Mouse (Mus musculus) neural tube, embryonic 14.5 days (tissue): Measurements from ENCODE around the gene Gng10. TPM values are rescaled to one million over a fixed set of nuclear protein-coding genes. Genes with fewer than 3 reads are reported as not detected.

Experiments used
- ATAC-seq: fragments of 200-750 bp; cut with Nextera tagmentation; 2 replicates; pipeline ENCODE4 v1.8.0; 2017; ENCODE audit warnings: low read depth, mild to moderate bottlenecking, moderate TSS enrichment, moderate library complexity
- H3K27ac ChIP-seq: fragments of 300-500 bp; sonication (generic); 2 replicates; pipeline ENCODE4 v1.5.1; 2014; ENCODE audit warnings: low read depth, mild to moderate bottlenecking, control low read depth, low read length, moderate library complexity, mixed read lengths
- H3K27me3 ChIP-seq: fragments of 300-500 bp; sonication (generic); 2 replicates; pipeline ENCODE4 v1.6.1; 2014; ENCODE audit warnings: low read length; ENCODE audit not compliant: control insufficient read depth, insufficient read depth
- H3K36me3 ChIP-seq: fragments of 300-500 bp; sonication (generic); 2 replicates; pipeline ENCODE4 v1.6.1; 2014; ENCODE audit warnings: low read length, mixed read lengths; ENCODE audit not compliant: control insufficient read depth, insufficient read depth
- H3K4me1 ChIP-seq: fragments of 300-500 bp; sonication (generic); 2 replicates; pipeline ENCODE4 v1.6.1; 2014; ENCODE audit warnings: low read length; ENCODE audit not compliant: control insufficient read depth, insufficient read depth
- H3K4me2 ChIP-seq: fragments of 300-500 bp; sonication (generic); 2 replicates; pipeline ENCODE4 v1.6.1; 2014; ENCODE audit warnings: mild to moderate bottlenecking, low read depth, low read length, control low read depth
- H3K4me3 ChIP-seq: fragments of 300-500 bp; sonication (generic); 2 replicates; pipeline ENCODE4 v1.5.1; 2014; ENCODE audit warnings: low read depth, low read length, control low read depth, mixed read lengths
- H3K9ac ChIP-seq: fragments of 300-500 bp; sonication (generic); replicated peaks from 2 replicates; pipeline ENCODE4 v1.6.1; 2014; ENCODE audit warnings: low read depth, mild to moderate bottlenecking, control low read depth, low read length, mixed read lengths
- H3K9me3 ChIP-seq: fragments of 300-500 bp; sonication (generic); 2 replicates; pipeline ENCODE4 v1.6.1; 2016; ENCODE audit warnings: low read length; ENCODE audit not compliant: control insufficient read depth
- WGBS: fragments of 180-500 bp; shearing (Covaris S2); extraction: QIAGEN DNeasy Blood & Tissue Kit; methylation state at CpG from one replicate; pipeline ENCODE4 v1.1.7; 2014; 5-methylcytosine and 5-hydroxymethylcytosine counted together
- polyA plus RNA-seq: library from polyadenylated mRNA; unstranded; fragments of >200 nt; fragmentation: Nextera tagmentation; extraction: Ambion mirVana; gene quantifications from 2 replicates; pipeline ENCODE4 v1.2.1, GENCODE M21; 2014

Gng10 gene
- polyA plus RNA-seq, 1 experiment from 2014 or later, result 226 TPM

DNA sequence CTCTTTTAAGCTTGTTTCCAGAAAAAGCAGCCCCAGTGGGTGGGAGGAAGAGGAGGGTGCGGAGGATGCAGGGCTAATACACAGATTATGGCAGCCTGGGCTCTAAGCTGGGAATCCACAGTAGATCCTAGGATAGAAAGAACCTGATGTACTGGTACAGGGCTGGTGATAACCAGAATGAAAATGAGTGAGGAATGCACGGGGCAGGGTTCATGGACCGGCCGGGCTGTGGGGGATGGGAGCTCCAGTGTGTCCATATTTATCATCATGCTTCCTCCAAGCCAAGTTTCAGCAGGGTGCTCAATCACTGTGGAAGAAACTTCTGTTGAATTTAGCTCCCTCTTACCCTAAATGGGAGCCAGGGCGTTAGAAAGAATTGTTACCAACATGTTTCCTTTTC is 37.8 kb upstream of the Gng10 start:
- Histone ChIP-seq H3K4me1 (no peaks in the 10 kb centered on the region), H3K4me2 (no peak overlapping the region), H3K36me3 (no peaks in the 10 kb centered on the region), H3K27ac (no peak overlapping the region), H3K9me3 (no peaks in the 10 kb centered on the region), H3K27me3 (no peaks in the 10 kb centered on the region), H3K4me3 (no peak overlapping the region), H3K9ac (no peak overlapping the region)
- ATAC-seq, result no peak
- 63% methylated on average over 5 of the region's 5 CpGs for WGBS

DNA sequence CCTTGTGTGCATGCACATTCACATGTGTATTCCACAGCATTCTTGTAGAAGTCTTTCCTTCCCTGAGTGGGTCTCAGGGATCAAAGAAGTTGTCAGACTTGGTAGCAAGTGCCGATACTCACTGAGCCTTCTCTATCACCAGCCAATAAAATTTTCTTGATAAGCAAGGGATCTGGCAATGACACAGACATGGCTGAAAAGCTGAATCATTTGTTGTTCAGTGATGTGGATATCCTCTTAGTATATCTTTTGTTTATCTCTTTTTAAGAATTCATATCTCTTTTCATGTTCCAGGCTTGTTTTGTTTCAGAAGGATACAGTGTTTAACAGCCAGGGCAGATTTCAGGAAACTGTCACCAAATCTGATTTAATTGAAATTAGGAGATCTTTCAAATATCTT is 36.2 kb upstream of the Gng10 start:
- Histone ChIP-seq H3K36me3 (no peaks in the 10 kb centered on the region), H3K9ac (no peak overlapping the region), H3K27ac (no peak overlapping the region), H3K4me1 (peaks cover 4% of the 10 kb centered on the region; the same call in 1 of the 2 replicates), H3K9me3 (no peaks in the 10 kb centered on the region), H3K27me3 (no peaks in the 10 kb centered on the region), H3K4me2 (no peak overlapping the region), H3K4me3 (no peak overlapping the region)
- 91% methylated on average over 1 of the region's 1 CpGs for WGBS
- no peak for ATAC-seq

DNA sequence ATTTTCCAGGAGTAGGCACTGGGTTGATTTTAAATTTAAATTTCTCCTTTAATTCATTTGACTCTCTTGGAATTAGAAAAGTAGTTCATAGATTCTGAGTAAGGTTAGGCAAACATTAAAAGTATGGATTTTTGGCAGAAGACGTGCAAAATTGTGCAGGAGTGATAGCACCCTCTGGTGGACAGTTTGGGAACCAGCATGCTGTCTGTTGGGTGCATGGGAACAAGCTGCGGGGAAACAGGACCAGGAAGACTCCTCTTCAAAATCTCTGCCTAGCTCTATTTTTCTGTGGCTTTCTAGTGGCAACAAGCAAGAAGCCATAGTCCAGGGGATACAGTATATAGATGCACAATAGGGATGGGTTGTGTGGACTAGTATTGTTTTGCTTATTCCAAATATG is 35.2 kb upstream of the Gng10 start:
- Histone ChIP-seq H3K4me1 (peaks cover 14% of the 10 kb centered on the region), H3K9ac (no peak overlapping the region), H3K9me3 (no peaks in the 10 kb centered on the region), H3K4me2 (no peak overlapping the region), H3K36me3 (no peaks in the 10 kb centered on the region), H3K27me3 (no peaks in the 10 kb centered on the region), H3K27ac (no peak overlapping the region), H3K4me3 (no peak overlapping the region)
- 23% methylated on average over 2 of the region's 2 CpGs for WGBS
- no peak for ATAC-seq

DNA sequence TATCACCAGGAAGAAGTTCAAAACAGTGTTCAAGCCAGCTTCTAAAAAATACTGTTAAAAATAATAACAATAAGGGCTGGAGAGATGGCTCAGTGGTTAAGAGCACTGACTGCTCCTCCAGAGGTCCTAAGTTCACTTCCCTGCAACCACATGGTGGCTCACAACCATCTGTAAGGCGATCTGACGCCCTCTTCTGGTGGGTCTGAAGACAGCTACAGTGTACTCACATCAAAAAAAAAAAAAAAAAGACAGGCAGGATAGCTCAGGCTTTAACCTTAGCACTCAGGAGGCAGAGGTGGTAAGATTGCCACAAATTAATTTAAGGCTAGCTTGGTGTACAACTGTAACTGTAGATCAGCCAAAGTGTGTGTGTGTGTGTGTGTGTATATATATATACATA is 34.3 kb upstream of the Gng10 start:
- H3K27ac ChIP-seq, result no peak overlapping the region
- 6% methylated on average over 2 of the region's 2 CpGs for WGBS
- no peak overlapping the region for H3K4me3 ChIP-seq
- H3K9ac ChIP-seq, result no peak overlapping the region
- H3K36me3 ChIP-seq, result no peaks in the 10 kb centered on the region
- H3K9me3 ChIP-seq, result no peaks in the 10 kb centered on the region
- ATAC-seq, result no peak
- no peaks in the 10 kb centered on the region for H3K27me3 ChIP-seq
- peaks cover 14% of the 10 kb centered on the region for H3K4me1 ChIP-seq
- no peak overlapping the region for H3K4me2 ChIP-seq

DNA sequence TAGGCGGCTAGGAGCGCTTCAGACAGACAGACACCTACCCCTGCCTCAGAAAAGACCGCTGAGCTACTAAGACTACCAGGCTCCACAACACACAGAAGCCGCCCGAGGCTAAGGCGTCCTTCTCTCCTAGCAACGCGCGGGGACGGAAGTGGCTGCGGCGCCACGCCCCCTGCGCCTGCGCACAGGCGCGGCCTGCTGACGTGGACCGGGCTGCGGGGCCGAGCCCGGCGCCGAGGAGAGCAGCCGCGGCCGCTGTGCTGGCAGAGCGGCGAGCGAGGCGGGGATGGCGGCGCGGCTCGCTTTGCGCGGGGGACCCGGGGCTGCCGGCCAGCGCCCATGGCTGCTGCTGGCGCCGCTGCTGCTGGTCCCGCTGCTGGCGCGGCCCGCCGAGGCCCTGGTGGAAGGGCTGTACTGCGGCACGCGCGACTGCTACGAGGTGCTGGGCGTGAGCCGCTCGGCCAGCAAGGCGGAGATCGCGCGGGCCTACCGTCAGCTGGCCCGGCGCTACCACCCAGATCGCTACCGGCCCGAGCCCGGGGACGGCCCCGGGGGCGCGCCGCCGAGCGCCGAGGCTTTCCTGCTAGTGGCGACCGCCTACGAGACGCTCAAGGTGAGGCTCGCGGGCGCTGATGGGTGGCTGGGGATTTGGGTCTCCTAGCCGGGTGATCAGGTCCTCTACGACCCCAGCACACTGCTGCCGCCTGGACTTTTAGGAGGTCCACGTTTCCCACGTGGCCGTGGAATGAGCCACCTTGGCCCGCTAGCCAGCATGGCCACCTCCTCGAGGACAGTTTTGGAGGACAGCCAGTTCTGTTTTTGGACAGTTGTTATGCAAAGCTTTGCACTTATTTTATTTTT is 31.7 kb upstream of the Gng10 start, which contains the start of gene Gm20503:
Gene Gm20503 (plus strand): TSS at position 263 of the 858 bp plus-strand sequence.
- under 1% methylated on average over 54 of the region's 89 CpGs for WGBS

DNA sequence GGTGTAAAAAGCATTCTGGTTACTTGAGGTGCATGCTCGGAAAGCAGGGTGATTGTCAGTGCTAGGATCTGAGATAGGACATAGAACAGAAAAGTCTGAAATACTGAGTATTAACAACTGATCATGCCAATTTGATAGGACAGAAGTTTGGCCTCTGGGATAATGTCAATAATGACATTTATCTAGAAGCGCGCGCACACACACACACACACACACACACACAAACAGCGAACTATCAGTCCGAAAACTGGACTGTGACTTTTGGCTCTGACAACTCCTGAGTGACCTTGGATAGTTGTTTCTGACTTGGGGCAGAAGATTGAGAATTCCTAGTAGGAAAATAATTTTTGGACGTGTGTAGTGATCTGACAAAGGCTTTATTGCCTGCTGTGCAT is 31.1 kb upstream of the Gng10 start:
- Histone ChIP-seq H3K4me2 (peak overlapping the region; percentile 87), H3K9me3 (no peaks in the 10 kb centered on the region), H3K4me3 (peak overlapping the region; percentile 89), H3K27ac (no peak overlapping the region; the same call in 1 of the 2 replicates), H3K9ac (peak overlapping the region; percentile 93), H3K27me3 (no peaks in the 10 kb centered on the region), H3K4me1 (peaks cover 14% of the 10 kb centered on the region), H3K36me3 (no peaks in the 10 kb centered on the region)
- 33% methylated on average over 7 of the region's 7 CpGs for WGBS
- no peak for ATAC-seq

More for the DNA sequence above, 31.7 kb upstream of the Gng10 start, which contains the start of gene Gm20503:
- H3K27me3 ChIP-seq, result no peaks in the 10 kb centered on the region
- peak within 1 kb of the TSS; percentile 89 for H3K27ac ChIP-seq
- H3K4me1 ChIP-seq, result peaks cover 14% of the 10 kb centered on the region
- no peaks in the 10 kb centered on the region for H3K36me3 ChIP-seq
- ATAC-seq, result peak; percentile 99
- H3K4me3 ChIP-seq, result peak within 1 kb of the TSS; percentile 89
- peak within 1 kb of the TSS; percentile 87 for H3K4me2 ChIP-seq
- H3K9ac ChIP-seq, result peak within 1 kb of the TSS; percentile 93
- no peaks in the 10 kb centered on the region for H3K9me3 ChIP-seq

DNA sequence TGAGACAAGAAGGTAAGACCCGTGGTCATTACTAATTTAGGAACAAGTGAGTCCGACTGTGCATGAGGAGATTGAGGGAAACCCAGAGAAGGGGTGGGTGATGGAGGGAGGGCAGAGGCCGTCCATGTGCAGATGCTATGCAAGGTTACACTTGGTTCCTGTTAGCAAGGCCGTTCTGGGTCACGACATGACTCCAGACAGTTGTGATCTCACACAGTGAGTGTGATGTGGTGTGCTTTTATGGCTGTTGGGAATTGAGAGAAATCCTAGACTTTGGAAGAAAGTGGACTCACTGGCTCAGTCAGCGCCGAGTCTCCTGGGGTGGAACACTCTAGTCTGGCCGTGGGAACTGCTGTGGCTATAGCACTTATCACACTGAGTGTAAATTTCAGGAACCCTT is 28.7 kb upstream of the Gng10 start:
- 72% methylated on average over 8 of the region's 8 CpGs for WGBS
- Histone ChIP-seq H3K27ac (no peak overlapping the region), H3K4me1 (peaks cover 14% of the 10 kb centered on the region), H3K36me3 (no peaks in the 10 kb centered on the region), H3K9me3 (no peaks in the 10 kb centered on the region), H3K4me3 (no peak overlapping the region), H3K4me2 (no peak overlapping the region), H3K27me3 (no peaks in the 10 kb centered on the region), H3K9ac (no peak overlapping the region)
- ATAC-seq, result no peak

DNA sequence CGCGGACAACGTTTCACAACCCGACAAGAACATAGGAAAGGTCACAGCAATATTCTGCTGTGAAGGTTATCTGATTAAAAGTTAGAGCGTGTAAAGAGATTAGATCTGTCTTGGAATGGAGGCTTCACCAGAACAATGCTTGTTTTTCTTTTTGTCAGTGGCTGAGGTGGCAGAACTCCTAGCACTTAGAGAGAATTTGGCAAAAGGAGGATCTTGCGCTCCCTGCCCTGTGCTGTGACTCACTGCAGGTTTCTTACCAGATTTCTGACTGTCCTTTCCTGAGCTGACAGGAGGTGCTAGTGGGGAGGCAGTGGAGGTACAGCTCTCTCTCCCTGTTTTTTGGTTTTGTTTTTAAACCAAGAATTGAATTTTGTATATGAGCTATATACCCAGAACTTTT is 27.9 kb upstream of the Gng10 start:
- no peak for ATAC-seq
- Histone ChIP-seq H3K27me3 (no peaks in the 10 kb centered on the region), H3K4me1 (peaks cover 14% of the 10 kb centered on the region), H3K9me3 (no peaks in the 10 kb centered on the region), H3K4me2 (no peak overlapping the region), H3K27ac (no peak overlapping the region), H3K9ac (no peak overlapping the region), H3K36me3 (no peaks in the 10 kb centered on the region), H3K4me3 (no peak overlapping the region)
- WGBS, result 87% methylated on average over 6 of the region's 6 CpGs

DNA sequence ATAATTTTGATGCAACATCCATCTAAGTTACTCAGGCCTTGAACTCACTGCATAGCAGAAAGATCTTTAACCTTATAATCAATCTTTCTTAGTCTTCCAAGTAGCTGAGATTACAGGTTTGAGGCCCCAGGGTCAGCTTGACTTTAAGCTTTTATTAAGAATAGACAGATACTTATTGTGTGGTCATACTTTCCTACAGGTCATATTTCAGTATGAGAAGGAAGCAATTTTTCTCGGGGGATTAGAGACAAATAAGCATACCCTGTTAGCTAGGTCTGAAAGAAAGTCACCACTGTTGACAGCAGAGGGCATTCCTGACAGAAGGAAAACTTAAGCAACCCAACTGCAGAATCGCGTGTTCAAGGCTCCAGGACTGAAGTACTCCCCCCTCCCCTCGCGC is 26.9 kb upstream of the Gng10 start:
- ATAC-seq, result no peak
- 90% methylated on average over 5 of the region's 5 CpGs for WGBS
- Histone ChIP-seq H3K4me2 (no peak overlapping the region), H3K36me3 (no peaks in the 10 kb centered on the region), H3K27ac (no peak overlapping the region), H3K4me3 (no peak overlapping the region), H3K4me1 (peaks cover 10% of the 10 kb centered on the region), H3K27me3 (no peaks in the 10 kb centered on the region), H3K9ac (no peak overlapping the region), H3K9me3 (no peaks in the 10 kb centered on the region)
